Mouse (Mus musculus) megakaryocyte, embryonic 14.5 days (primary cell): ENCODE measurements around the gene Olfr70.

ENCODE experiments used
- FLI1 ChIP-seq: IDR thresholded peaks from 2 replicates; pipeline ENCODE4 v1.6.1; 2012; ENCODE audit warnings: low read length, inconsistent platforms, mixed read lengths
- GATA1 ChIP-seq: IDR thresholded peaks from 3 replicates; pipeline ENCODE4 v1.6.1; 2012; ENCODE audit warnings: mixed read lengths, low read length, inconsistent platforms, borderline replicate concordance

DNA sequence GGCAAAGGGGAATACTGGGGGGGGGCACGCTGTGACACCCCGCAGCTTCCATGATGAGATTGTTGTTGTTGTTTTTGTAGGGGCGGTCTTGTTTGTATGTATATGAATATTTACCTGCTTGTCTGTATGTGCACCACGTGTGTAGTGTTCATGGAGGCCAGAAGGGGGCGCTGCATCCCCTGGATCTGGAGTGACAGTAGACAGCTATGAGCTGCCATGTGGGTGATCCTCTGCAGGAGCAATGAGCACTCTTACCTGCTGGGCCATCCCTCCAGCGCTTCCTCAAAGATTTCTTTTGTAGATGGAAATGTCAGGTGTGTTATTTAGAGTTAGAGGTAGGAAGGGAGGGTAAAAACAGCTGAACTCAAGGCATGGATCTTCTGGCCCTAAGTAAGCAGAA is 2.8 kb upstream of the Olfr70 start:
- TF ChIP-seq GATA1: no peak
- TF ChIP-seq FLI1: no peak
